ENCODE assay signal across 13 mouse cellular contexts in the genomic region with DNA sequence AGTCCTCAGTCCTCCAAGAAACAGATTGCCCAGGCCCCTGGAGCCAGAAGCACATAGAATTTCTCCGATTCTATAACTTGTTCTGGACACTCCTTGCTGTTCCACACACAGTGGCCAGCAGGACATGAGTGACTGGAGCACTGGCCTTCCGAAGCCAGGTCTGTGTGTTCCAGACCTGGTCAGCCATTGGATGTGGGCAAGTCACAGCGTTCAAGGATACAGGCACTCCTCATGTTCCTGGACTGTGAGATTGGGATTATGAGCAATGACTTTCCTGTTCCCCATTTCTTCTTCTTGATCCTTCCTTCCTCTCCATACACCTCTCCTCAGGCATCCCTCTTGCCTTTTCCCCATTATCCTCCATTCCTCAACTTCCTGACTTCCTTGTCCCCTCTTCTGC.
DNase-seq lines count a peak whose midpoint lies in the region; ATAC-seq and TF ChIP-seq lines count a peak whose summit lies in the region.
"Had no signal": no experiment of that assay in that cellular context is flagged by ENCODE, and none has a peak within 500 bp of the region (broad histone marks: within the 10 kb centered on the region; RNA-seq: fewer than 3 reads in every experiment).

No protein-coding gene starts in this region.

- no peaks in the 10 kb centered on the region for H3K9me3 ChIP-seq in forebrain, embryonic 15.5 days
- H3K9me3 ChIP-seq in hindbrain, postnatal 0 days (ENCODE audit: low read length) = no peaks in the 10 kb centered on the region
- H3K9me3 ChIP-seq in midbrain, embryonic 16.5 days (replicated peaks; ENCODE audit: control insufficient read depth, low read length, poor library complexity, severe bottlenecking) = no peaks in the 10 kb centered on the region
- no peaks in the 10 kb centered on the region for H3K9me3 ChIP-seq in intestine, postnatal 0 days (ENCODE audit: control insufficient read depth)
- H3K9me3 ChIP-seq: intestine, embryonic 15.5 days; limb, embryonic 15.5 days had no signal

- ATAC-seq in forebrain, embryonic 15.5 days (replicated peaks) = peak; percentile 17
- 0 out of 2 replicates have a peak, but pooled peaks have one; percentile 8 for ATAC-seq in hindbrain, postnatal 0 days
- peak; percentile 61; the same call in 1 of the 2 replicates for ATAC-seq in midbrain, embryonic 16.5 days
- ATAC-seq in intestine, postnatal 0 days = no peak

- H3K36me3 ChIP-seq in forebrain, embryonic 15.5 days = no peaks in the 10 kb centered on the region
- H3K36me3 ChIP-seq in hindbrain, postnatal 0 days (ENCODE audit: insufficient read depth, low read length) = no peaks in the 10 kb centered on the region
- no peaks in the 10 kb centered on the region for H3K36me3 ChIP-seq in midbrain, embryonic 16.5 days (ENCODE audit: control insufficient read depth, insufficient read depth, low read length)
- no peaks in the 10 kb centered on the region for H3K36me3 ChIP-seq in intestine, postnatal 0 days (ENCODE audit: control insufficient read depth, insufficient read depth)
- H3K36me3 ChIP-seq: intestine, embryonic 15.5 days; limb, embryonic 15.5 days had no signal

- peak overlapping the region; percentile 97 for H3K27ac ChIP-seq in layer of hippocampus, adult 2 months
- H3K27ac ChIP-seq in forebrain, embryonic 15.5 days (replicated peaks) = peak overlapping the region; percentile 81
- no peak overlapping the region for H3K27ac ChIP-seq in hindbrain, postnatal 0 days
- H3K27ac ChIP-seq in midbrain, embryonic 16.5 days (ENCODE audit: low read length) = peak overlapping the region; percentile 61
- no peak overlapping the region for H3K27ac ChIP-seq in intestine, postnatal 0 days (ENCODE audit: low read depth, low read length)
- H3K27ac ChIP-seq: intestine, embryonic 15.5 days; limb, embryonic 15.5 days had no signal

- no peak for TF ChIP-seq CTCF in layer of hippocampus, adult 2 months (conservative IDR thresholded peaks at IDR 0.05)
- no peak for TF ChIP-seq CTCF in hindbrain, postnatal 0 days (IDR thresholded peaks at IDR 0.05; ENCODE audit: low read depth)
- no peak for TF ChIP-seq CTCF in intestine, postnatal 0 days (IDR thresholded peaks at IDR 0.05; ENCODE audit: low read depth)

- H3K4me1 ChIP-seq in forebrain, embryonic 15.5 days = peaks cover 32% of the 10 kb centered on the region
- H3K4me1 ChIP-seq in hindbrain, postnatal 0 days (ENCODE audit: insufficient read depth, low read length) = peaks cover 18% of the 10 kb centered on the region
- H3K4me1 ChIP-seq in midbrain, embryonic 16.5 days (ENCODE audit: control insufficient read depth, insufficient read depth, low read length) = peaks cover 23% of the 10 kb centered on the region
- H3K4me1 ChIP-seq in intestine, postnatal 0 days (replicated peaks; ENCODE audit: control insufficient read depth, insufficient read depth, low read length) = no peaks in the 10 kb centered on the region

- no peak for DNase-seq in layer of hippocampus, adult 2 months (ENCODE audit: low spot score in 2 of 2)
- DNase-seq in layer of hippocampus, postnatal 25 days (ENCODE audit: extremely low spot score in 1 of 2, low spot score in 1 of 2) = no peak
- no peak for DNase-seq in hindbrain, postnatal 0 days (ENCODE audit: low spot score)
- no peak for DNase-seq in adrenal gland, adult 2 months
- DNase-seq in frontal cortex, postnatal 36 days (ENCODE audit: low spot score in 2 of 2) = no peak
- DNase-seq: cerebellum, adult 18-20 months; kidney, postnatal 14 days; lung, adult 2 months had no signal

- WGBS in forebrain, embryonic 15.5 days = 83% methylated on average over 3 of the region's 3 CpGs
- WGBS in hindbrain, postnatal 0 days = 86% methylated on average over 3 of the region's 3 CpGs
- 89% methylated on average over 3 of the region's 3 CpGs for WGBS in midbrain, embryonic 16.5 days
- 81% methylated on average over 3 of the region's 3 CpGs for WGBS in intestine, postnatal 0 days

- H3K9ac ChIP-seq in forebrain, embryonic 15.5 days (replicated peaks) = no peak overlapping the region
- H3K9ac ChIP-seq in hindbrain, postnatal 0 days (replicated peaks; ENCODE audit: low read length) = no peak overlapping the region
- no peak overlapping the region for H3K9ac ChIP-seq in midbrain, embryonic 16.5 days (ENCODE audit: low read depth, low read length)
- H3K9ac ChIP-seq in intestine, postnatal 0 days (ENCODE audit: low read depth, low read length) = no peak overlapping the region
- H3K9ac ChIP-seq: intestine, embryonic 15.5 days; limb, embryonic 15.5 days had no signal

- H3K27me3 ChIP-seq in forebrain, embryonic 15.5 days = no peaks in the 10 kb centered on the region
- no peaks in the 10 kb centered on the region for H3K27me3 ChIP-seq in hindbrain, postnatal 0 days (ENCODE audit: insufficient read depth, low read length)
- H3K27me3 ChIP-seq in midbrain, embryonic 16.5 days (ENCODE audit: control insufficient read depth, insufficient read depth, low read depth, low read length) = no peaks in the 10 kb centered on the region
- H3K27me3 ChIP-seq in intestine, postnatal 0 days (replicated peaks; ENCODE audit: control insufficient read depth, insufficient read depth, low read length) = no peaks in the 10 kb centered on the region
- H3K27me3 ChIP-seq: intestine, embryonic 15.5 days; limb, embryonic 15.5 days had no signal

- H3K4me2 ChIP-seq in forebrain, embryonic 15.5 days (replicated peaks) = no peak overlapping the region
- H3K4me2 ChIP-seq in hindbrain, postnatal 0 days (ENCODE audit: low read depth, low read length) = no peak overlapping the region
- H3K4me2 ChIP-seq in midbrain, embryonic 16.5 days (ENCODE audit: low read length) = no peak overlapping the region
- H3K4me2 ChIP-seq in intestine, postnatal 0 days (replicated peaks; ENCODE audit: low read depth) = no peak overlapping the region
- H3K4me2 ChIP-seq: intestine, embryonic 15.5 days; limb, embryonic 15.5 days had no signal

- no peak overlapping the region for H3K4me3 ChIP-seq in layer of hippocampus, adult 2 months
- no peak overlapping the region for H3K4me3 ChIP-seq in forebrain, embryonic 15.5 days
- no peak overlapping the region for H3K4me3 ChIP-seq in hindbrain, postnatal 0 days (ENCODE audit: low read length)
- no peak overlapping the region for H3K4me3 ChIP-seq in midbrain, embryonic 16.5 days (ENCODE audit: low read depth, low read length)
- no peak overlapping the region for H3K4me3 ChIP-seq in intestine, postnatal 0 days (ENCODE audit: low read depth, low read length)
- H3K4me3 ChIP-seq: intestine, embryonic 15.5 days; limb, embryonic 15.5 days had no signal

Comparison
In these comparisons a context has a peak if more than half of its experiments do, and no peak if none do; other contexts are left out.
1. H3K27ac ChIP-seq: peak in layer of hippocampus, adult 2 months (single experiment), forebrain, embryonic 15.5 days (single experiment) and midbrain, embryonic 16.5 days (single experiment); none in hindbrain, postnatal 0 days (single experiment) and intestine, postnatal 0 days (single experiment).